Mouse (Mus musculus): Measurements from ENCODE around the gene Hemk1. TPM values are rescaled to one million over a fixed set of nuclear protein-coding genes. Genes with fewer than 3 reads are reported as not detected.
A peak's percentile ranks its signal among the peaks of the same experiment; 100 is the strongest.

Gene Hemk1
- polyA plus RNA-seq, 1 experiment from 2014 or later: 17.2 TPM

DNA sequence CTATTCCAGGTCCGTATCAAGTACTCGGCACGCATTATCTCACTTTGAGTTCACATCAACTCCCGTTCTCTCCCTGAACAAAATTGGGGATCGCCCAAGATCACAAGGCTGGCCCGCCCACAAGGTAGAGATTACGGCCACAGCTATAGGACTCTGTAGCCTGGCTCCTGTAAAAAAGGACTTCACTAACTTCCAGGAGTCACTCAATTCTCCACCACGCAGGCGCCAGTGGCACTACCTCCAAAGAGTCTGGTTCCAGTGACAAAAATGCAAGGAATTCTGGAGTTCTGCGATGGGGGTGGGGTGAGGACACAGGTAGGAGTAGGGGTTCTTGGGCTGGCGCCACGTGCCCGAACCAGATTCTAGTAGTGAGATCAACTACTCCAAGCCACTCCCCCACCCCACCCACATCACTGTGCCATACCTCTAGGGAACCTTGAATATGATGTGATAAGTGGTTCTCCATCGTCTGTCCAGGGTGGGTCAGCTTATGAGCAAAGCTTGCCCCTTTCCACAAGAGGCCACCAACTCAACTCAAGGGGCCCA is 50.0 kb downstream of the Hemk1 start:
- H3K4me2 ChIP-seq: peak overlapping the region; percentile 75; the same call in 1 of the 2 replicates

GRCm38 (mm10) chr9:107287294-107287693 is 50.9 kb downstream of the Hemk1 start:
- Histone ChIP-seq H3K27ac (replicated peaks) (no peak overlapping the region), H3K4me1 (replicated peaks) (peaks cover 11% of the 10 kb centered on the region), H3K4me3 (no peak overlapping the region), H3K4me2 (no peak overlapping the region), H3K36me3 (no peaks in the 10 kb centered on the region), H3K9ac (no peak overlapping the region), H3K27me3 (peaks cover 6% of the 10 kb centered on the region; the same call in 1 of the 2 replicates), H3K9me3 (no peaks in the 10 kb centered on the region)
- 81% methylated on average over 2 of the region's 2 CpGs for WGBS
- no peak for ATAC-seq (ENCODE audit: low FRiP score, low read depth)

More for the DNA sequence above, 50.0 kb downstream of the Hemk1 start:
- H3K9me3 ChIP-seq: no peaks in the 10 kb centered on the region
- no peak overlapping the region for H3K9ac ChIP-seq
- ATAC-seq (ENCODE audit: low FRiP score, low read depth): no peak
- peaks cover 11% of the 10 kb centered on the region for H3K4me1 ChIP-seq (replicated peaks)
- 89% methylated on average over 14 of the region's 14 CpGs for WGBS
- no peak overlapping the region for H3K4me3 ChIP-seq
- no peak overlapping the region for H3K27ac ChIP-seq (replicated peaks)
- H3K27me3 ChIP-seq: peaks cover 6% of the 10 kb centered on the region; the same call in 1 of the 2 replicates
- H3K36me3 ChIP-seq: no peaks in the 10 kb centered on the region

DNA sequence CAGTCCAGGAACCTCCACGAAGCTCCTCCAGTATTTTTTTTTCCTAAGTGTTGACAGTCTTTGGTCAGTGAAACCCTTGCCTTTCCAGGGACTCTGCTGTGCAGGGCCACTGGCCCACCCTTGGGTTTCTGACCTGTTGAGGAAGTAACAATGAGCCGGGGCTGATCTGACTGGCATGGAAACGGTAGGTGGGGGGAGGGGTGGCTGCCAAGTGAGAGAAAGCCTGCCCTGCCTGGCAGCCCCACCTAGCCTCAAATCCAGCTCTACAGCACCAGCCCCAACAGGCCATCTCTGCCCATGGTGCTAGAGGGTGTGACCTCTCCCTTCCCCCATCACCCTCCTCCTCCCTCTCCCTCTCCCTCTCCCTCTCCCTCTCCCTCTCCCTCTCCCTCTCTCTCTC is 53.1 kb downstream of the Hemk1 start:
- 10% methylated on average over 3 of the region's 3 CpGs for WGBS
- Histone ChIP-seq H3K36me3 (no peaks in the 10 kb centered on the region), H3K4me1 (replicated peaks) (peaks cover 17% of the 10 kb centered on the region), H3K4me3 (no peak overlapping the region), H3K9ac (no peak overlapping the region), H3K27ac (replicated peaks) (no peak overlapping the region), H3K4me2 (no peak overlapping the region), H3K27me3 (peaks cover 6% of the 10 kb centered on the region; the same call in 1 of the 2 replicates), H3K9me3 (no peaks in the 10 kb centered on the region)
- no peak for ATAC-seq (ENCODE audit: low FRiP score, low read depth)

DNA sequence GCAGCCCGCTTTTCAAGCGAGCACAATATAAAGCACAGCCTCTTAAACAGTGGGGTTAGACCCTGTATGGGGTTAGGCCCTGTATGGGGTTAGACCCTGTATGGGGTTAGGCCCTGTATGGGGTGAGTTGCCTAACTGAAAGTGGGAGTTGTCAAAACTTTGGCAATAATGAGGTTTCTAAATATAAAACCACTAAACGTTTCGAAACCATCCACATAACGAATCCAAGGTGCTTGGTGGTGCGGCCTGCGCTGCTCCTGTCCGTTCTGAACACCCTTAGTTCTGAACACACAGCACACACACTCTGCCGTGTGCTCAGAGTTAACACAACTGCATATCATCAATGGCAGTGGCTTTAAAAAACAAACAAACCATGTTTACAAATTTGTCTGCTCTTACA is 55.2 kb downstream of the Hemk1 start:
- no peak for ATAC-seq (ENCODE audit: low FRiP score, low read depth)
- Histone ChIP-seq H3K36me3 (no peaks in the 10 kb centered on the region), H3K4me3 (no peak overlapping the region), H3K4me1 (replicated peaks) (peaks cover 26% of the 10 kb centered on the region), H3K4me2 (no peak overlapping the region), H3K27me3 (no peaks in the 10 kb centered on the region), H3K27ac (replicated peaks) (no peak overlapping the region), H3K9me3 (no peaks in the 10 kb centered on the region), H3K9ac (no peak overlapping the region)
- WGBS: 94% methylated on average over 9 of the region's 9 CpGs

GRCm38 (mm10) chr9:107281241-107281987 is 56.7 kb downstream of the Hemk1 start:
- H3K36me3 ChIP-seq: no peaks in the 10 kb centered on the region
- no peaks in the 10 kb centered on the region for H3K9me3 ChIP-seq
- no peak overlapping the region for H3K4me3 ChIP-seq
- H3K4me1 ChIP-seq (replicated peaks): peaks cover 28% of the 10 kb centered on the region
- H3K27me3 ChIP-seq: no peaks in the 10 kb centered on the region
- no peak overlapping the region for H3K4me2 ChIP-seq
- WGBS: 92% methylated on average over 5 of the region's 5 CpGs
- H3K9ac ChIP-seq: no peak overlapping the region
- no peak for ATAC-seq (ENCODE audit: low FRiP score, low read depth)
- H3K27ac ChIP-seq (replicated peaks): no peak overlapping the region

DNA sequence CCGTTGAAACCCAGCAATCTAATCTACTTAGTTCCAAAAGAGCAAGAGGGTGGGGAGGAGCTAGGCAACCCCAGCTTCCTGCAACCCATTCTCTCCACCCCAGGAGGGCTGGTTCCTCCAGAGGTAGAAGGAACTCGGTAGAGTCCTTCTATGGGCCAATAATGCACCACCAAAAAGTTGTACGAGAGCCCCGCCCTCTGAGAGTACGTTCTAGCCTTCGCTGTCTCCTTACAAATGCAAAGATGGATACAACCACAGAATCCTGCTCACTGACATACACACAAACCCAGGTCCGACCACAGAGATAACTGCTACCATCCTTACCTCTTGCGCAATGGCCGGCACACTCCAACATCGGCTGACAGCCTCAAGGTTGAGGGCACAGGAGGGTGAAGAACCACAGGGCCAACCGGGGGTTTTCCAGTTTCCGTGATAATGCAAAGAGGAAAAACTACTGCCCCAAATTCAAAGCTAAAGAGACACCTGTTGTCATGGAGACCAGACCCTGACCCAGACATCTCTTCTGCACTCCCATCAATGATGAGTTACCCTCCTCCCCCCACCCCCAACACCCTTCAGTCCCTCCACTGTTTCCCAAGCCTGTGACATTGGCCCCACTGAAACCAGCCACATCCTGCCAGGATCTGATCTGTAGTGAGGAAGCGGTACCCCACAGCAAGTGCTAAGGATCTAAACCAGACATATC is 57.7 kb downstream of the Hemk1 start:
- ATAC-seq (ENCODE audit: low FRiP score, low read depth): no peak
- no peaks in the 10 kb centered on the region for H3K36me3 ChIP-seq
- H3K9me3 ChIP-seq: no peaks in the 10 kb centered on the region
- no peak overlapping the region for H3K9ac ChIP-seq
- no peak overlapping the region for H3K4me3 ChIP-seq
- H3K27ac ChIP-seq (replicated peaks): no peak overlapping the region
- no peaks in the 10 kb centered on the region for H3K27me3 ChIP-seq
- H3K4me2 ChIP-seq: peak overlapping the region; percentile 21; the same call in 1 of the 2 replicates
- H3K4me1 ChIP-seq (replicated peaks): peaks cover 31% of the 10 kb centered on the region
- WGBS: 52% methylated on average over 13 of the region's 13 CpGs

GRCm38 (mm10) chr9:107279378-107280321 is 58.5 kb downstream of the Hemk1 start:
- WGBS: 35% methylated on average over 16 of the region's 16 CpGs
- no peak overlapping the region for H3K9ac ChIP-seq
- no peak for ATAC-seq (ENCODE audit: low FRiP score, low read depth)
- H3K9me3 ChIP-seq: no peaks in the 10 kb centered on the region
- peaks cover 31% of the 10 kb centered on the region for H3K4me1 ChIP-seq (replicated peaks)
- peak overlapping the region; percentile 21; the same call in 1 of the 2 replicates for H3K4me2 ChIP-seq
- no peaks in the 10 kb centered on the region for H3K36me3 ChIP-seq
- H3K4me3 ChIP-seq: no peak overlapping the region
- H3K27me3 ChIP-seq: no peaks in the 10 kb centered on the region
- no peak overlapping the region for H3K27ac ChIP-seq (replicated peaks)

DNA sequence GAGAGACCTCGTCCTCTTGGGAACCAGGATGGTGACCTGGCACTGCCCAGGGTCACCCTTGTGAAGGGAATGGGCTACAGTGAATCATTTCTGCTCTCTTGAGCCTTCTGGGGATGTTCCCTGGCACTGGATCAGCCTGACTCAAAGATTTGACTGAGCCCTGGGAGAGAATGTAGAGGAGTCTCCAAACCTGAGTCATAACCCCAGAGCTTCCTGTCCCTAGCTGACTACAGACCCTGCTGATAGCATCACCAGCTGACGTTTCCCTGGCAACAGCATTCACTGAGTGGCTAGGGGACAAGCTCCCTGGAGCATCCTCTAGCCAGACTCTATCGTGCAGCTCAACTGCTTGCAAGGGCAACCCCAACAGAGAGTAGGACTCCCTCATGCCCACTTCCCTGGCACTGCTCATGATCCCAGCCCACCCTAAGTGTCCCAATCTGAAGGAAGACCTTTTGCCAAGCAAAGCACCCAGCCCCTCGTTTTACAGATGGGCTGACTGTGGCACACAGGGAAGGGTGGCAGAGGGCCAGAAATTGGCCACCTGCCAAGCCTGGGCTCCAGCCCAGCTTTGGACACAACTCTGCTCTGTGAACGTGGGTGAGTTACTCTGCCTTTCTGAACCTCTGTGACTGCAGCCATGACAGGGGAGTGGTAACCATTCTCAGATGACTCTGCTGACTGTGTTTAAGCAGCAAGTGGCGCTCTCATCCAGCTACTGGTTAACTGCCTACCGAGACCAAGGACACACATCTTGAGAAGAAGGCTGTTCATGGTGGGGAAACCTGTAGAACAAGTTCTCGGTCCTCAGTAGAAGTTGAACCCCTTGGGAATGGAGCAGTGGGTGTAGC is 59.4 kb downstream of the Hemk1 start:
- H3K9ac ChIP-seq: no peak overlapping the region
- WGBS: 47% methylated on average over 8 of the region's 8 CpGs
- H3K4me2 ChIP-seq: no peak overlapping the region
- H3K9me3 ChIP-seq: no peaks in the 10 kb centered on the region
- H3K4me3 ChIP-seq: no peak overlapping the region
- peak; percentile 74 for ATAC-seq (ENCODE audit: low FRiP score, low read depth)
- 0 out of 2 replicates have a peak overlapping the region, but pooled peaks have one; percentile 3 for H3K27ac ChIP-seq (replicated peaks)
- peaks cover 31% of the 10 kb centered on the region for H3K4me1 ChIP-seq (replicated peaks)
- no peaks in the 10 kb centered on the region for H3K27me3 ChIP-seq
- H3K36me3 ChIP-seq: no peaks in the 10 kb centered on the region

GRCm38 (mm10) chr9:107278126-107278525 is 60.0 kb downstream of the Hemk1 start:
- no peak overlapping the region for H3K4me3 ChIP-seq
- 36% methylated on average over 4 of the region's 4 CpGs for WGBS
- no peak overlapping the region for H3K4me2 ChIP-seq
- H3K9me3 ChIP-seq: no peaks in the 10 kb centered on the region
- no peak overlapping the region for H3K9ac ChIP-seq
- peaks cover 31% of the 10 kb centered on the region for H3K4me1 ChIP-seq (replicated peaks)
- 0 out of 2 replicates have a peak overlapping the region, but pooled peaks have one; percentile 3 for H3K27ac ChIP-seq (replicated peaks)
- ATAC-seq (ENCODE audit: low FRiP score, low read depth): no peak; the same call in 1 of the 2 replicates
- H3K27me3 ChIP-seq: no peaks in the 10 kb centered on the region
- H3K36me3 ChIP-seq: no peaks in the 10 kb centered on the region

GRCm38 (mm10) chr9:107277603-107278002 is 60.5 kb downstream of the Hemk1 start:
- Histone ChIP-seq H3K27me3 (no peaks in the 10 kb centered on the region), H3K9me3 (no peaks in the 10 kb centered on the region), H3K4me3 (no peak overlapping the region), H3K4me2 (no peak overlapping the region), H3K36me3 (no peaks in the 10 kb centered on the region), H3K9ac (no peak overlapping the region), H3K4me1 (replicated peaks) (peaks cover 31% of the 10 kb centered on the region), H3K27ac (replicated peaks) (no peak overlapping the region)
- ATAC-seq (ENCODE audit: low FRiP score, low read depth): no peak
- 80% methylated on average over 7 of the region's 7 CpGs for WGBS

Measured in hindbrain, embryonic 15.5 days (tissue).